Mouse (Mus musculus): ENCODE results near the gene Nr2c1.

Nr2c1 gene

DNA sequence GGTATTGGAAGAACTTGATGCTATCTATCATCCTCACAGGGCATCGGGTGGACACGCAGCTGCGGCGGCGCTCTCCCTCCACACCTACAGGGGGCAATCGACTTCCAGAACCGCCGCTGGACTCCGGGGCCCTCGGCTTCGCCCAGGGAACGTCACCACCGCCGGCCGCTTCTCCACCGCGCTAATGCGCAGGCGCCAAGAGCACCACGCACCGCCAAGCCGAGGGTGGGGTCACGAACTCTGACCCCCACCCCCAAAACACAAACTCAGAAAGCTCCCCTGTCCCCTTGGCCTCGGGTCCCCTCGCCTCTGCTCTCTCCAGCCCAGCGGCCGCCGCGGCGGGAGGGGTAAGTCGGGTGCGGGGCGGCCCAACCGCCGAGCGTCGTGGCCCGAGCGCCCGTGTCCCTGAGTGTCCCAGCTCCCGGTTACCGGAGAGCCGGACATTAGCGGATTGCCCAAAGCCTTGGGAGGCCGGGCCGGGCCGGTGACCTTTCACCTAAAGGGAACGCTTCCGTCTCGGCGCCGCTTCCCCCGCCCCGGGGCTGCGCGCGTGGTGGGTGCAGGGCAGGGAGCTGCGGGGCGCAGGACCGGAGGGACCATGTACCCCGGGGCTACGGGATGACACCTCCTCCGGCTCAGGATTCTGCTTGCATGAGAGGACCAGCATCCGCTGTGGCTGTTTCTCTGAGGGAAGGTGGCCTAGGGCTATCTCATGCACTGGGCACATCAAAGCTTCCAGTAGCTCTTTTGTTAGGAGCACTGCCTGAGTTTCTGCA is at the start of gene Nr2c1:
Gene Nr2c1, plus strand, starts transcription at position 268 of the 776 bp plus-strand sequence.
- DNase-seq: peak; percentile 92

DNA sequence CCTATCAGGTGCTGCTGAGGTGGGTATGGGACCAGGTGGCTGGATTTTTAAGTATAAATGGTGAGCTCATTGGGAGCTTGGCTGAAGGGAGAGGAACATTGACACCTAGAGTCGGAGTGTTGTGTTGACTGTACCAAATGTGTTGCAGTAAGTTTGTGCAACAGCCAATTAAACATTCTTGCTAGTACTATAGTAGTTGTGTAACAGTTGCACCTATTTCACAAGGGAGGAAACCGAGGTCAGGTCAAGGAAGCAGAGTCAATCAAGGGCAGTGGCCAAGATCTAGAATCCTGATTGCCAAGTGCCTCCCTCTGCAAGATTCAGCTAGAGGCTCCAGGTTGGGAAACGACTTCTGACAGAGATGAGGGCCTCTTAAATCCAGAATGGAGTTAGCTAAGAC is 49.7 kb upstream of the Nr2c1 start:
- DNase-seq: no peak

DNA sequence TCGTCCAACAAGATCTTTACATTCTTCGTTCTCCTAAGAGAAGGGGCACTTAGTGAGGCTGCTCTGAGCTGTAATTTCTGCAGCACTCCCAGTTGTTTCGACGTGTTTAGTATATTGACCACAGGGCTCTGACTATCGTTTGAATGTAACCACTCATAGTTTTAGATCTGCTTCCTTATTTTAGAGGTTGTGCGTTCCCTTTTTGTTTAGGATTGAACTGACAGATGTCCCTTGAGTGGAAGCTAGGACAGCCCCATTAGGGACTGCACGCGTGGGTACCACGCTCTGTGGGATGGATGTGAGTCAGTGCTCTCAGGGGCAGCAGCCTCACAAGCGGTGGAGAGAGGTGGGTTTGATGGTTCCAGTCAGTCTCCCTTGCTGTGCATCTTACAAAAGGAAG is 42.3 kb upstream of the Nr2c1 start:
- no peak for DNase-seq

DNA sequence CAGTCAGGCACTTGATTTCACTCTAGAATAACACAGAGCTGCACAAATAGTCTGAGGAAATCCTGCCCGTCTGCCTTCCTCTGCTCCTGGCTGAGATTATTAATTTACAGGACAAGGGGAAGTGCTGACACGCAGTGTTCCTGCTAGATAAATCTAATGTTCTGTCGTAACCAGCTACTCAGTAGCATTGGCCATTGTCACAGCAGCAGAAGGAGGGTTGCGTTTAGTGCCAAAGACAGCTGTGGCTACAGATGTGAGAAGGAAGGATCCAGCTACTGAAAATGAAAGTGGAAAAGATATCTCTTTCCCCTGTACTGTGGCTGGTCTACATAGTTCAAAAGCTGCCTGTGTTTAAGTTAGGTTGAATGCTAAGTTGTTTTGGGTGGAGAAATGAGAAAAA is 40.7 kb upstream of the Nr2c1 start:
- DNase-seq: peak; percentile 39

DNA sequence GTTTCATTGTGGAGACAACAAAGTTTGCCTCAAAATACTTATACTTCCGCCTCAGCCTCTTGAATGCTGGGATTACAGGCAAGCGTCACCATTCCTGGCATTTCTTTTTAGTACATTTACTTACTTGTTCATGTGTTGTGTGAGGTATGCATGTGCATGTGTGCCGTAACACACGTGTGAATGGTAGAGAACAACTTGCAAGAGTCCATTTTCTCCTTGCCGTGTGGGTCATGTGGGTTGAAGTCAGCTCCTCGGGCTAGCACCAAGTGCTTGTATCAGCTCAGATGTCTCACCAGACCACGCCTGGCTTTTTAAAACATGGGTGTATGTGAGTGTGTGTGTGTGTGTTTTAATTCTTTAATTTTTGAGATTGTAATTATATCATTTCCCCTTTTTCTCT is 40.2 kb upstream of the Nr2c1 start:
- no peak for DNase-seq

DNA sequence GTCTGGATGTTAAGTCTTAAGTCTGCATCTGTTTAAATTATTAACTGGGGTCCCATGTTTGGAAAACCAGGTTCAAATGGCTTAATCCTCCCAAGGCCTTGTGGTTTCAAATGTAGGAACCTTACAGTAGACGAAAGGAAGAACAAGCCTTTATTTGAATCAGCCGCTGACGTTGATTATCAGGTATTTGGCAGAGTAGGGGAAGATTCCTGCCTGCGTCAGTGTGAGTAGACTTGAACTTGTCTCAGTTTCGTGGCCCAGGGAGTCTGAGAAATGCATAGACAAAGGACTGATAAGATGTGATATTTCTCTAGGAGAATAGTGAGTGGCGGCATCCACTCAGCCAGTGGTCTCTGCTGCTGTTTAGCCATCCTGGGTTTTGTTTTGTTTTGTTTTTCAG is 39.0 kb upstream of the Nr2c1 start:
- no peak for DNase-seq

GRCm38 (mm10) chr10:94110834-94111754 is 36.7 kb upstream of the Nr2c1 start:
- no peak for DNase-seq

DNA sequence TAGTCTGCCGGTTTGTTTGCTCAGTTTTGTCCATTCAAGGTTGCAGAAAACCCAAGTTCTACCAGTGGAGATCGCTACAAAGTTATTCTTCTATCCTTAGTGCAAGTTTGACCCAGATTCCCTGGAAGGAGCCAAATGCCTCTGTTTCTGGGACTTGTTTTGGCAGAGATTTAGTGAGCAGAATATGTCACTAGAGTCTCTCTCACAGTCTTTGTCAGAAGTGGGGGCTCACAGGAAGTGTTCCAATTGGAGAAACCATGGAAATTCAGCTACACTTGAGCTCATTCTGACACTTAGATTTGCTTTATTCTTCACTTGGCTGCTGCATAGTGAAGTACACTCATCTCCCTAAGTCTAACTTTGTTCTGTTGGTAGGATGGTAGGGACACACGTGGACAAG is 35.6 kb upstream of the Nr2c1 start:
- no peak for DNase-seq

DNA sequence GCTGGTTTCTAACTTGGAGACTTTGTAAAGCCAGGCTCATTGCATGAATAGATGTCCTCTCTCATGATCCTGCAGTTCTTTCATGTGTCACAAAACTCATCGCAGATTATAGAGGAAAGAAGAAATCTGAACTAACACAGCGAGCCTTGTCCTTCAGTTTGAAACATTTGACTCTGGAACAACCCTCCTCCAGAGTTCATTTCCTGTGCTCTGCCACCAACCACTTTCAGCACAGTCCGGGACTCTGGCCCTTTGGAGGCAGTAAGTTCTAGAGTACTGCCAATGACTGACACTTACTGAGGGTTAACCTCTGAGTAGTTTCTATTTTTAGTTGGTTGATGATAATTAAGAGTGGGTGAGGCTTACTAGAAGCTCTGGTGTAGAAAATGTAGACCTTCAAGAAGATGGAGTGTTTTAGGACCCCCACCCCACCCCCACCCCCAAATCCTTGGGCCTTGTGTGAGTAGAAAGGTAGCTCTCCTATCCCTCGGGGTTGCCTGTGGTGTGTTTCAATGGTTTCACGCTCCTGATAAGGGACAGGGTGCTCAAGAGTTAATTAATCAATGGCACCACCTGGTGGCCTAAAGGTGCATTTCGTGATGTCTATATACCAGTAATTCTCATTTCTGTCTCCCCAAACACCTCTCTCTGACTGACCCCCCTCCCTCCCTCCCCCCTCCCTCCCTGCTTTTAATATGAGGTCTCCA is 31.8 kb upstream of the Nr2c1 start:
- DNase-seq: peak; percentile 86

- no peak for DNase-seq
Measured at GRCm38 (mm10) chr10:94116781-94117340, 31.0 kb upstream of the Nr2c1 start.

- DNase-seq: no peak
Measured at GRCm38 (mm10) chr10:94117916-94118315, 29.9 kb upstream of the Nr2c1 start.

- no peak for DNase-seq
Measured at GRCm38 (mm10) chr10:94118993-94119392, 28.8 kb upstream of the Nr2c1 start.

GRCm38 (mm10) chr10:94120676-94121075 is 27.1 kb upstream of the Nr2c1 start:
- no peak for DNase-seq

GRCm38 (mm10) chr10:94122595-94122994 is 25.2 kb upstream of the Nr2c1 start:
- no peak for DNase-seq

DNA sequence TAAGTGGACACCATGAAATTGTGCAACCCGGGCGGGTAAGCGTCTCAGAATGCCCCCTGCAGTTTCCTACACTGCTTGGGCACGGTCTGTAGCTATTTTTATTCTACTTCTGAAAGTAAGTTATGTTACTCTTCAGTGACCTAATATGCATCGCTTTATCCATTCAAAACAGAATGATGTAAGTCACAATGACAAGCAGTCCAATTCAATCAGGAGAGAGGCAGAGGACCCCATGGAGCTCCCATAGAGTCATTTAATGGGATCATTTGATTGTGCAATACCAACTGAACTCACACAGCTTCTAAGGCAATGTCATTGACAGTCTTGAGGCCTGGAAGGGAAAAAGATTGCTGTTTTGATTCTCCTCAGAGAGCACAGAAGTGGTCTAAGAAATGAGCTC is 24.2 kb upstream of the Nr2c1 start:
- DNase-seq: no peak

DNA sequence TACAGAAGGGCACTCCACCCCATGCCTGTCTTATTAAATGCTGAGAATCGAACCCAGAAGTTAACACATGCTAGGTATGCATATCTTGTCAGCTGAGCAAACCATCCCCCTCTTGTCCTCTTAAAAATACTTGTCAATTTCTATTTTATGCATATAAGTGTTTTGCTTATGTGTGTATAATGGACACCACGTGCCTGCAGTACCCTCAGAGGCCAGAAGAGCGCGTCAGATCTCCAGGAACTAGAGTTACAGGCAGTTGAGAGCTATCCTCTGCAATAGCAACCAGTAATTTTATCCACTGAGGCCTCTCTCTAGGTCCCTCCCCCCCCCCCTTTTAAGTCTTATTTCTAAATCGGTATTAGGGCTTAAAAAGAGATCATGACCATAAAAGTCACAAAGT is 23.4 kb upstream of the Nr2c1 start:
- no peak for DNase-seq

DNA sequence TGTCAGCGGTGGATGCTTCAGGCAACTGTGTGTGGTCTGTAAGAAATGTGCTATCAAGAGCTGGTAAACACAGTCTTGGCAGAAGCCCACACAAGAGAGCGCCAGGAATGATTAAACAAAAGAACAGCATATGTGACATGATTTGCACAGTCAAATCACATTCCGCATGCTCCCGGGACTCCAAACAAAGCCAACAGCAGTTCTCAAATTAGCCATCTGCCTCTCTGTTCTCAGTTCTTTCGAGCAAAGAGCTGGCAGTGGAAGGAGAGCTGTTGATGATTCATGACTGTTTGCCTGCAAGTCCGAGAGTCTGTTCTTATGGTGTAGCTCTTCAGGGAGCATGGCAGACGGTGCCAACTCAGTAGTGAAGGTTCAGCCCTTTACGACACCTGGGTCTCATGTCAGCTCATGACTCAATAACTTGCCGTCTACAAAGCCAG is 18.1 kb upstream of the Nr2c1 start:
- DNase-seq: no peak

DNA sequence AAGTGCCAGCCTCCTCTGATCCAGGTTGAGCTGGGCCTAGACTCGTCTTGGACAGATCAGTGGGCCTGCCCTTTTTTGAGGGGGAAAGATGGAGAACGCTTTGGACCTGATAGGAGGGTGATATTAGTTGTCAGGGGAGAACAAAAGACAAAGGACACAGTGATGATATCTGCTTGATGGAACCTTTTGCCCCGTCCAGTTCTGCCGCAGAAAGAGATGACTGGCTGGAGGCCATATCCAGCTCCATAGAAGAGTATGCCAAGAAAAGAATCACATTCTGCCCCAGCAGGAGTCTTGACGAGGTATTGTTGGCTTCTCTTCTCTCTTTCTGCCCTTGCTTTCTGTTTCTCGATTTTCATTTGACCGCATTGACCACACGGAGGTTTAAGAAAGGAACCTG is 14.7 kb upstream of the Nr2c1 start:
- DNase-seq: no peak

- DNase-seq: no peak
Measured at GRCm38 (mm10) chr10:94133674-94134073, 14.1 kb upstream of the Nr2c1 start.

DNA sequence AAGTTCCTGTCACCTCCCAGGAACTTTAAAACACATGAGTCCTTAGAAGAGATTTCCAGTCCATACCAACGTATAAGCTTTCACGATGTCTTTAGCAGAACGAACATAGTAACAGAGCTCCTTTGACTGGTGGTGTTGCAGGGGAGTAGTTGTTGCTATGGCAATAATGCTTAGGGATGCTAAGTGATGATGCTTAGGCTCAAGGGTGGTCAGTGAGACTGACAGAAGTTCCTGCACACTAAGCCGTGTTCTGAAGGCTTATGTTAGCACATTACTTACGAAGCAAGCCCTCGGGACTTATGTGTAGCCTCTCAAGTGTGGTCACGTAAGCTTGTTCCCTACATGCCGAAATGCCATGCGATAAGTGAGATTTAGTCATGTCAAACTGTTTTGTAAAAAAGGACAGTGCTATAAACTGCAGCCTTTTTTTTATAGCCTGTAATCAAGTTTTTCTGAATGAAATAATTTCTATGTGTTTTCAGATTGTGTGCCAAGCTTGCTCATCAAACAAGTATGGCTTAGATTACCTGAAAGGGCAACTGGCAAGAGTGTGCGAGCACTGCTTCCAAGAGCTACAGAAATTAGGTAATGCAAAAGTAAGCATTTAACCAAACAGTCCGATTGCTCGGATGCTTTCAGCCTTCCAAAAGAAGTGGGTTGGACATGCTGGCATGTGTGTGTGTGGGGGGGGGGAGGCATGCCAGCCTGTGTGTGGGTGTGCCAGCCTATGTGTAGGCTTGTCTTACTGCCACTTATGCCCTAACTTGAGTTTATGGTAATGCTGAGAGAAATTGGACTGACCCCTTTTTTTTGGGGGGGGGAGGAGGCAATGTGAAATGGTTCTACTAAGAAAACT is 13.1 kb upstream of the Nr2c1 start:
- no peak for DNase-seq

DNA sequence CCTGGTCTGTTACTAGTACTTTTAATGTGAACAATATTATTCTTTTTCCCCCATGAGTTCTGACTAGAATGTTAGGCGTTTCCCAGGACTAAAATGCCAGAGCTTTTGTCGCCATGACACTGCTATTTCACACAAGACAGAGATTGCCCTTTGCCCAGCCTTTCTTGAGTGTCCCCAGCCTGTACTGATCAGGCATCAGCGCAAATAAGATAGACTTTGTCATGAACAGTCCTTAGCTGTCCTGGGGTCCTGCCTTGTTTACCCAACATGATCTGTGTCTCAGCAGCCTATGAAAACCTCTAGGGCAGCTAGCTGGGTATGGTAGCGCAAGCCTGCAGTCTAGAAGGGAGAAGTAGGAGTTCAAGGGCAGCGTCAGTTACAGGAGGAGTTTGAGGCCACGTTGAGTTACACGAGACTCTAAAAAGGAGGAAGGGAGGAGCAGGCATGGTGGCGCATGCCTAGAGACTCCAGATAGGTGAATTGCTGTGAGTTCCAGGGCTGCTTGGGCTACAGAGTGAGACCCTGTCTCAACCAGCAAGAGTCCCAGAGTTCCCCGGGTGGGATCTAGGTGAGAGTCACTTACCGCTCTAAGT is 8.8 kb upstream of the Nr2c1 start:
- DNase-seq: no peak

Data from kidney, adult 18-20 months (tissue).